Mouse (Mus musculus) thymus, postnatal 0 days (tissue): ENCODE results near the gene Ccnb2. TPM values are rescaled to one million over a fixed set of nuclear protein-coding genes. Genes with fewer than 3 reads are reported as not detected.

Experiments
- DNase-seq: peaks from one replicate; pipeline ENCODE4 v3.0.0-alpha.2; 2015; ENCODE audit warnings: low spot score
- microRNA-seq: library from miRNA; unstranded; fragments of <30 nt; microRNA quantifications from one replicate; pipeline ENCODE4, GENCODE M21; 2016; ENCODE audit warnings: borderline number of aligned reads
- polyA plus RNA-seq: library from polyadenylated mRNA; unstranded; fragments of >200 nt; fragmentation: Nextera tagmentation; extraction: Ambion mirVana; gene quantifications from 2 replicates; pipeline ENCODE4 v1.2.1, GENCODE M21; 2015

The Ccnb2 gene
- polyA plus RNA-seq, 1 experiment from 2014 or later = 294 TPM

GRCm38 (mm10) chr9:70384958-70385728 is 36.2 kb downstream of the Ccnb2 start:
- no peak for DNase-seq

GRCm38 (mm10) chr9:70384494-70384893 is 36.9 kb downstream of the Ccnb2 start:
- DNase-seq = no peak

DNA sequence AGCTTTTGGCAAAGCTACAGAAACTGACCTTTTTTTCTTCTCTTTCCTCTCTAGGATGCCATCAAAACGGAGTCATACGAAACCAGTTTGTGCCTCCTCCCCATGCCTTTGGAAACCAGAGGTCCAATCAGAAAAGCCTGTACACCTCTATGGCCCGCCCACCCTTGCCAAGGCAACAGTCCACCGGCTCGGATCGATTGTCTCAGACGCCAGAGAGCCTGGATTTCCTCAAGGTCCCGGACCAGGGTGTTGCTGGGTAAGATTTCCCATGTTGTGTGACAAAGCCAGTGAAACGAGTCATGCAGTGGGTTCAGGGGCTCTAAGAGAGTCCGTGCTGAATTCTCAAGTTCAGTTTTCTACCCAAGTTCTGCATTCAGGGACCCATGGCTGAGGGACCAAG is 37.6 kb downstream of the Ccnb2 start:
- DNase-seq = no peak

DNA sequence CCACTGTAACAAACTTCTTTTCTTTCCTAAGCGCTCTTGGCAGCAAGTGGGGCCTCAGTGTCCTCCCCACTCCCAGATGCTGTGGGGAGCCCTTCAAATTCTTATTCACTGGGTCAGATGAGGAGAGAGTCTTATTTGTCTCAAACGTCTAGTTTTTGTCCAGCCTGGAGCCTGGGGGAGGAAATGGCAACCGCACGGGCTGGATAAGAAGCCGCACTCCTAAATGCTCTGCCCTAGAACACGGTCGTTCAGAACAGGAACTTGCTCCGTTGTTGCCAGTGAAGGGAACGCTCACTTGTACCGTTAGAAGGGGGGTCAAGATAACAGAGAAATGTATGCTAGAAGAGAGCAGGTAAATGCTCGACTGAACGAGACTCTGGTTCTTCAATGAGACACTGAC is 39.3 kb downstream of the Ccnb2 start:
- no peak for DNase-seq

GRCm38 (mm10) chr9:70379502-70380467 is 41.6 kb downstream of the Ccnb2 start:
- DNase-seq = no peak

DNA sequence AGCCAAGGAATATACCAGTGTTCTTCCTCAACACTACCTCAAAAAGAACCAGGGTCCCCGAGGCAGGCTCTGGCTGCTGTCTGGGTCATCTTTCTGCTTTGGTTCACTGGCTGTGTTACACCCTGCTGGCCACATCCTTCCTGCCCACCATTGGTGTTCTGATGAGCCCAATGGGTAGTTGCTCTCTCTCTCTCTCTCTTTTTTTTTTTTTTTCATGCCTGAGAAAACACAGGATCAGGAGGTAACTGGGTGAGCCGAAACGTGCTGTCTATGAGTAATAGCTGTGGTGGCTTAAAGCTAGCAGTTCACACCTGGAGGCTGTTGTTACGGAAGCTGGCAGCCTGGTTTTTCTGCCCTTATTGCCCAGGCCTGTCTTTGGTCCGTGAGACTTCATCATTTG is 49.7 kb downstream of the Ccnb2 start:
- DNase-seq = no peak

DNA sequence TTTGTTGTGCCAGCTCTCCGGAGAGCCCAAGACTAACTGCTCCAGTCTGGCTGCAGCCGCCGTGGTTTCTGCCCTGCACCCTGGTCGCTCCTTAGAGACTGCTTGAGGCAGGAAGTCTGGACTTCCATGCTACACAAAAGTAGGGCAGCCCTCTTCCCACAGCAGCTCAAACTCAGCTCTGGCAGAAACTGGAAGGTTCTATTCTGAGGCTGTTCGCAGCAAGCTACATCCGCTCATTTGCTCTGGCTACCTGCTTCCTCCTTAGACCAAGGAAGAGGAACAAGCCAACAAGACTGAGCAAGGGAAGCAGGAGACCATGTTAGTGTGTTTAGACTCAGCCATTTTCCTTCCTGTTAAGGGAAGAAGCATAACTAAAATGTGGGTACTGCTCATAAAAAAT is 54.4 kb downstream of the Ccnb2 start:
- no peak for DNase-seq

DNA sequence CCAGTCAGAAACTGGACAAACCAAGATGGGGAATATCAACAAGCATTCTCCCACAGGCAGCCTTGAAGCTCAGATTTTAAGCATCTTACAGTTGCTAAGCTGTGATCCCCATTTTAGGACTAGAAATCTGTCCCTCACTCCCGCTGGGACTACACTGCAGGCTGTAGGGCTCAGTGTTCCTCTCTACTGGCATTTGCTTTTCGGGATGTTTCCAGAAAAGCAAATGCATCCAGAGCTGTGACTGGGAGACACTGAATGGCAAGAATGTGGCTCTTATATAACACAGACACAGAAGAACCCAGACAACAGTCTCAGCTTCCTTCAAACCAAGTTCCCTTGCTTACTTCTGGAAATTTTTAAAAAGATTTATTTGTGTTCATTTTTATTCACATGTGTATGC is 55.4 kb downstream of the Ccnb2 start:
- no peak for DNase-seq

- no peak for DNase-seq
Measured at GRCm38 (mm10) chr9:70364741-70365140, 56.6 kb downstream of the Ccnb2 start.

- DNase-seq = no peak
Measured at GRCm38 (mm10) chr9:70359402-70360131, 61.8 kb downstream of the Ccnb2 start.

Small RNA genes within 50 kb of the gene (microRNA-seq; reads per million reads assigned to microRNA genes)
- 4.2 reads per million, percentile 3 among the genes with 10 or more reads in this experiment for gene Mir5626

Other genes starting within 250 kb of the Ccnb2 start
- gene Myo1e, start 214.2 kb downstream of the Ccnb2 start, polyA plus RNA-seq = 5.5 and 6.1 TPM in 2 replicates
- 18.6 and 21.6 TPM in 2 replicates for gene Rnf111, start 82.2 kb upstream of the Ccnb2 start, polyA plus RNA-seq
- 44.9 and 52.3 TPM in 2 replicates for gene Sltm, start 121.2 kb upstream of the Ccnb2 start, polyA plus RNA-seq
- gene Gm10642, start 234.7 kb upstream of the Ccnb2 start, polyA plus RNA-seq = 2.7 and 4.2 TPM in 2 replicates
- gene Mindy2, start 235.6 kb upstream of the Ccnb2 start, polyA plus RNA-seq = 16.1 and 25.1 TPM in 2 replicates